Mouse (Mus musculus) liver, embryonic 13.5 days (tissue): ENCODE results near the gene Capn13. TPM values are rescaled to one million over a fixed set of nuclear protein-coding genes. Genes with fewer than 3 reads are reported as not detected.
"Not testable (repeated sequence)": the region's sequence is repeated elsewhere in the genome, so short reads cannot be mapped to it uniquely, and the experiment has no call there.

ENCODE experiments used
- ATAC-seq: fragments of 200-750 bp; cut with Nextera tagmentation; 2 replicates; pipeline ENCODE4 v1.8.0; 2017; ENCODE audit warnings: low read depth, mild to moderate bottlenecking, moderate number of reproducible peaks, moderate library complexity
- DNase-seq: peaks from one replicate; pipeline ENCODE4 v3.0.0; 2022
- H3K27ac ChIP-seq: fragments of 300-500 bp; sonication (generic); 2 replicates; pipeline ENCODE4 v1.5.1; 2015; ENCODE audit warnings: moderate library complexity, mild to moderate bottlenecking, inconsistent platforms
- H3K27me3 ChIP-seq: fragments of 300-500 bp; sonication (generic); 2 replicates; pipeline ENCODE4 v1.6.1; 2015; ENCODE audit warnings: mild to moderate bottlenecking, inconsistent platforms
- H3K36me3 ChIP-seq: fragments of 300-500 bp; sonication (generic); 2 replicates; pipeline ENCODE4 v1.6.1; 2015; ENCODE audit warnings: mild to moderate bottlenecking, inconsistent platforms
- H3K4me1 ChIP-seq: fragments of 300-500 bp; sonication (generic); replicated peaks from 2 replicates; pipeline ENCODE4 v1.6.1; 2015; ENCODE audit warnings: inconsistent platforms
- H3K4me2 ChIP-seq: fragments of 300-500 bp; sonication (generic); 2 replicates; pipeline ENCODE4 v1.6.1; 2015; ENCODE audit warnings: inconsistent platforms, mild to moderate bottlenecking, moderate library complexity
- H3K4me3 ChIP-seq: fragments of 300-500 bp; sonication (generic); replicated peaks from 2 replicates; pipeline ENCODE4 v1.5.1; 2015; ENCODE audit warnings: mild to moderate bottlenecking, inconsistent platforms
- H3K9ac ChIP-seq: fragments of 300-500 bp; sonication (generic); 2 replicates; pipeline ENCODE4 v1.6.1; 2015; ENCODE audit warnings: mild to moderate bottlenecking, inconsistent platforms
- H3K9me3 ChIP-seq: fragments of 300-500 bp; sonication (generic); replicated peaks from 2 replicates; pipeline ENCODE4 v1.6.1; 2016; ENCODE audit warnings: inconsistent platforms
- WGBS: fragments of 180-500 bp; shearing (Covaris S2); methylation state at CpG from one replicate; pipeline ENCODE4 v1.1.7; 2015; ENCODE audit not compliant: insufficient replicate concordance; 5-methylcytosine and 5-hydroxymethylcytosine counted together
- polyA plus RNA-seq: library from polyadenylated mRNA; unstranded; fragments of >200 nt; fragmentation: Nextera tagmentation; extraction: Ambion mirVana; gene quantifications from 2 replicates; pipeline ENCODE4 v1.2.1, GENCODE M21; 2015

The Capn13 gene
- polyA plus RNA-seq, 1 experiment from 2014 or later, result not detected

GRCm38 (mm10) chr17:73271797-73272600, 128.7 kb downstream of the Capn13 start:
- Histone ChIP-seq H3K4me1 (no peaks in the 10 kb centered on the region), H3K36me3 (no peaks in the 10 kb centered on the region), H3K9ac (no peak overlapping the region), H3K9me3 (no peaks in the 10 kb centered on the region), H3K4me2 (no peak overlapping the region), H3K27ac (no peak overlapping the region), H3K4me3 (no peak overlapping the region), H3K27me3 (no peaks in the 10 kb centered on the region)
- ATAC-seq (no peak), DNase-seq (no peak)
- 72% methylated on average over 7 of the region's 7 CpGs for WGBS

GRCm38 (mm10) chr17:73270871-73271796, 129.5 kb downstream of the Capn13 start:
- WGBS, result 41% methylated on average over 15 of the region's 15 CpGs
- no peak overlapping the region for H3K27ac ChIP-seq
- H3K4me2 ChIP-seq, result no peak overlapping the region
- no peak overlapping the region for H3K4me3 ChIP-seq
- no peaks in the 10 kb centered on the region for H3K36me3 ChIP-seq
- no peak overlapping the region for H3K9ac ChIP-seq
- no peak for DNase-seq
- no peak for ATAC-seq
- H3K4me1 ChIP-seq, result no peaks in the 10 kb centered on the region
- H3K27me3 ChIP-seq, result no peaks in the 10 kb centered on the region
- H3K9me3 ChIP-seq, result no peaks in the 10 kb centered on the region

GRCm38 (mm10) chr17:73263077-73263501, 137.6 kb downstream of the Capn13 start:
- Histone ChIP-seq H3K27ac (no peak overlapping the region), H3K4me2 (no peak overlapping the region), H3K27me3 (no peaks in the 10 kb centered on the region), H3K36me3 (no peaks in the 10 kb centered on the region), H3K9me3 (no peaks in the 10 kb centered on the region), H3K9ac (no peak overlapping the region), H3K4me1 (no peaks in the 10 kb centered on the region), H3K4me3 (no peak overlapping the region)
- WGBS, result 47% methylated on average over 8 of the region's 8 CpGs
- ATAC-seq, result no peak
- no peak for DNase-seq

GRCm38 (mm10) chr17:73262558-73262957, 138.1 kb downstream of the Capn13 start:
- WGBS, result 49% methylated on average over 2 of the region's 2 CpGs

GRCm38 (mm10) chr17:73259258-73259657, 141.4 kb downstream of the Capn13 start:
- H3K27me3 ChIP-seq, H3K4me1 ChIP-seq, H3K4me2 ChIP-seq, H3K27ac ChIP-seq, H3K9me3 ChIP-seq, H3K36me3 ChIP-seq, ATAC-seq, DNase-seq, H3K4me3 ChIP-seq, H3K9ac ChIP-seq: not testable (repeated sequence)
- 72% methylated on average over 5 of the region's 5 CpGs for WGBS

More at GRCm38 (mm10) chr17:73262558-73262957, 138.1 kb downstream of the Capn13 start:
- Histone ChIP-seq H3K4me2 (no peak overlapping the region), H3K27ac (no peak overlapping the region), H3K9me3 (no peaks in the 10 kb centered on the region), H3K27me3 (no peaks in the 10 kb centered on the region), H3K9ac (no peak overlapping the region), H3K4me3 (no peak overlapping the region), H3K4me1 (no peaks in the 10 kb centered on the region), H3K36me3 (no peaks in the 10 kb centered on the region)
- DNase-seq (no peak), ATAC-seq (no peak)

GRCm38 (mm10) chr17:73258620-73259019, 142.0 kb downstream of the Capn13 start:
- Histone ChIP-seq H3K4me1 (no peaks in the 10 kb centered on the region), H3K4me3 (no peak overlapping the region), H3K27me3 (no peaks in the 10 kb centered on the region), H3K9me3 (no peaks in the 10 kb centered on the region), H3K27ac (no peak overlapping the region), H3K4me2 (no peak overlapping the region), H3K9ac (no peak overlapping the region), H3K36me3 (no peaks in the 10 kb centered on the region)
- WGBS, result 30% methylated on average over 12 of the region's 12 CpGs
- ATAC-seq (no peak), DNase-seq (no peak)
